Mouse (Mus musculus) small intestine, adult 2 months (tissue): ENCODE results near the gene Aldh4a1. TPM values are rescaled to one million over a fixed set of nuclear protein-coding genes. Genes with fewer than 3 reads are reported as not detected.

ENCODE experiments used
- H3K27ac ChIP-seq: fragments of 200-500 bp; 2 replicates; pipeline ENCODE4 v1.5.1; 2012; ENCODE audit warnings: low read depth, low read length, control low read depth, inconsistent platforms; ENCODE audit not compliant: insufficient read depth
- H3K27me3 ChIP-seq: fragments of 200-500 bp; 2 replicates; pipeline ENCODE4 v1.6.1; 2012; ENCODE audit warnings: mild to moderate bottlenecking, moderate library complexity, low read length, inconsistent platforms; ENCODE audit not compliant: control insufficient read depth, insufficient read depth
- H3K36me3 ChIP-seq: fragments of 200-500 bp; 2 replicates; pipeline ENCODE4 v1.6.1; 2012; ENCODE audit warnings: mild to moderate bottlenecking, low read length, control low read depth, inconsistent platforms; ENCODE audit not compliant: control insufficient read depth, insufficient read depth
- H3K4me1 ChIP-seq: fragments of 200-500 bp; 2 replicates; pipeline ENCODE4 v1.6.1; 2012; ENCODE audit warnings: low read length, inconsistent platforms, mixed read lengths; ENCODE audit not compliant: control insufficient read depth, insufficient read depth, insufficient read length
- H3K4me3 ChIP-seq: fragments of 200-500 bp; 2 replicates; pipeline ENCODE4 v1.5.1; 2012; ENCODE audit warnings: low read depth, mild to moderate bottlenecking, control low read depth, inconsistent platforms, low read length, moderate library complexity
- CTCF ChIP-seq: fragments of 200-500 bp; IDR thresholded peaks from 2 replicates; pipeline ENCODE4 v1.5.1; 2012; ENCODE audit warnings: low read depth, mild to moderate bottlenecking, control low read depth, inconsistent platforms, low read length, moderate library complexity, mixed read lengths; ENCODE audit not compliant: insufficient replicate concordance, insufficient read length; ENCODE audit errors: extremely low read depth
- POLR2A ChIP-seq: fragments of 200-500 bp; IDR thresholded peaks from 2 replicates; pipeline ENCODE4 v1.6.1; 2012; ENCODE audit warnings: low read depth, mild to moderate bottlenecking, control low read depth, inconsistent platforms, low read length, moderate library complexity
- WGBS: fragments of 180-500 bp; shearing (Covaris S2); methylation state at CpG from one replicate; pipeline ENCODE4 v1.1.7; 2018; 5-methylcytosine and 5-hydroxymethylcytosine counted together
- polyA plus RNA-seq: library from polyadenylated mRNA; depleted of rRNA; stranded (reverse); fragments of >200 nt; gene quantifications from 2 replicates; pipeline ENCODE4 v1.2.3, GENCODE M21; 2012

The Aldh4a1 gene
- polyA plus RNA-seq, 1 experiment, result 110 TPM

GRCm38 (mm10) chr4:139583629-139584245, 38.9 kb upstream of the Aldh4a1 start:
- H3K36me3 ChIP-seq, result no peaks in the 10 kb centered on the region
- H3K27ac ChIP-seq, result no peak overlapping the region
- TF ChIP-seq CTCF, result no peak
- TF ChIP-seq POLR2A, result no peak
- H3K4me1 ChIP-seq, result peaks cover 53% of the 10 kb centered on the region
- no peak overlapping the region for H3K4me3 ChIP-seq
- no peaks in the 10 kb centered on the region for H3K27me3 ChIP-seq
- WGBS, result 73% methylated on average over 11 of the region's 11 CpGs

GRCm38 (mm10) chr4:139584704-139585103, 38.0 kb upstream of the Aldh4a1 start:
- no peaks in the 10 kb centered on the region for H3K36me3 ChIP-seq
- 84% methylated on average over 11 of the region's 11 CpGs for WGBS
- H3K27me3 ChIP-seq, result no peaks in the 10 kb centered on the region
- no peak overlapping the region for H3K27ac ChIP-seq
- TF ChIP-seq CTCF, result no peak
- no peak for TF ChIP-seq POLR2A
- H3K4me1 ChIP-seq, result peaks cover 44% of the 10 kb centered on the region
- no peak overlapping the region for H3K4me3 ChIP-seq

DNA sequence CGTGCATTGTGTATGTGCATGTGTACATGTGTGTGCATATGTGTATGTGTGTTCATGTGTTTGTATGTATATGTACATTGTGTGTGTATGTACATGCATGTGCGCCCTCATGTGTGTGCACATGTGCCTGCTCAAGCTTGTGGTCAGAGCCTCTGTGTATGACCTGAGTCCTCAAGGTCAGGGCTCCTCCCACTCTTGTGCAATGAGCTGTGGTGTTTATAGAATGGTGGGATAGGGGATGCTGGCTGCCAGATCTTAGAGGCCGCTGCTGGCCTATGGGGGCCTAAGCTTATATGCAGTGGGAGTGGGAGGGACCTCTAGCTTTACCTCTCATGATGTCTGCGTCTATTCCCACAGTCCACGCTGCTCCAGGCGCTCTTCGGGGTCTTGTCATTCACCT, 37.0 kb upstream of the Aldh4a1 start:
- Histone ChIP-seq H3K4me1 (peaks cover 38% of the 10 kb centered on the region), H3K4me3 (no peak overlapping the region), H3K36me3 (no peaks in the 10 kb centered on the region), H3K27me3 (no peaks in the 10 kb centered on the region), H3K27ac (no peak overlapping the region)
- TF ChIP-seq POLR2A (no peak), CTCF (no peak)
- 87% methylated on average over 7 of the region's 7 CpGs for WGBS

DNA sequence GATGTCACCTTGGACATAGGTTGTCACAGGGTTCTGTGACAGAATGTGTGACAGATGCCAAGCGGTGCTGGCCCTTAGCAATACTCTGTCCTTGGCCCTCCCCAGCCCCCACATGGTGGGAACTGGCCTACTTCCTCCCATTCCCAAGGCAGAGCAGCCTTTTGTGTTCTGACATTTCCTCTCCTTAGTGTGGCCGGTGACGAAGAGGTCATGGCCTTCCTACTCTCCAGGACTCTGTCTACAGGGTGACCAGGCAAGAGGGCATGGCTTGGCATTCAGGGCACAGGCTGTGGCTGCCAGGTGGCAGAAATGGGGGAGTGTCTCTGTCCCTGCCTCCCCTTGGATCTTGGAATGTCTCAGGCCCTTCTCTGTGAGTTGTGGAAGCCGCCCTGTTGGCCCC, 35.3 kb upstream of the Aldh4a1 start:
- WGBS, result 67% methylated on average over 4 of the region's 4 CpGs
- no peak overlapping the region for H3K27ac ChIP-seq
- H3K4me3 ChIP-seq, result no peak overlapping the region
- peaks cover 21% of the 10 kb centered on the region; the same call in 1 of the 2 replicates for H3K4me1 ChIP-seq
- H3K27me3 ChIP-seq, result no peaks in the 10 kb centered on the region
- H3K36me3 ChIP-seq, result no peaks in the 10 kb centered on the region
- TF ChIP-seq POLR2A, result no peak
- no peak for TF ChIP-seq CTCF

DNA sequence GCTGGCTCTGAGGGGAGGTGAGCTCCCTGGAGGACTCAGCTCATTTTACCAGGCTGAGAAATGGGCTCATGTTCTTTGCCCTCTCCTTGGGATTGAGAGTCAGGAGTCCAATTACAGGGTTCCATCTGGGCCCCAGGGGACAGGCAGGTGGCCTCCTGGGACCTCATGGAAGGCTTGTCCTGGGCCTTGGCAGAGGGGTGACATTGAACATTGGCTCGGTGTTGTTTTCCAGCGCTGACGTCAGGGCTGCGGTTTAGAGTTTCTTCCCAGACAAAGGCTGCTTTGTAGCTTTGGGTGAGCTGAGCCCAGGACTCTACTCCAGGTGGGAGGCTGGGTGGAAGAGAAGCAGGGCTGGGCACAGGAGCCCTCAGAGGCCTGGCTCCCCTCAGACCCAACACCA, 34.9 kb upstream of the Aldh4a1 start:
- no peaks in the 10 kb centered on the region for H3K36me3 ChIP-seq
- peaks cover 19% of the 10 kb centered on the region; the same call in 1 of the 2 replicates for H3K4me1 ChIP-seq
- TF ChIP-seq POLR2A (no peak), CTCF (no peak)
- H3K27ac ChIP-seq, result no peak overlapping the region
- no peak overlapping the region for H3K4me3 ChIP-seq
- H3K27me3 ChIP-seq, result no peaks in the 10 kb centered on the region
- 36% methylated on average over 4 of the region's 4 CpGs for WGBS

- 58% methylated on average over 5 of the region's 5 CpGs for WGBS
- H3K27me3 ChIP-seq, result no peaks in the 10 kb centered on the region
- peaks cover 18% of the 10 kb centered on the region; the same call in 1 of the 2 replicates for H3K4me1 ChIP-seq
- no peak overlapping the region for H3K27ac ChIP-seq
- no peak for TF ChIP-seq CTCF
- no peak for TF ChIP-seq POLR2A
- H3K4me3 ChIP-seq, result no peak overlapping the region
- no peaks in the 10 kb centered on the region for H3K36me3 ChIP-seq
These were observed 33.2 kb upstream of the Aldh4a1 start for GRCm38 (mm10) chr4:139589351-139590027.

DNA sequence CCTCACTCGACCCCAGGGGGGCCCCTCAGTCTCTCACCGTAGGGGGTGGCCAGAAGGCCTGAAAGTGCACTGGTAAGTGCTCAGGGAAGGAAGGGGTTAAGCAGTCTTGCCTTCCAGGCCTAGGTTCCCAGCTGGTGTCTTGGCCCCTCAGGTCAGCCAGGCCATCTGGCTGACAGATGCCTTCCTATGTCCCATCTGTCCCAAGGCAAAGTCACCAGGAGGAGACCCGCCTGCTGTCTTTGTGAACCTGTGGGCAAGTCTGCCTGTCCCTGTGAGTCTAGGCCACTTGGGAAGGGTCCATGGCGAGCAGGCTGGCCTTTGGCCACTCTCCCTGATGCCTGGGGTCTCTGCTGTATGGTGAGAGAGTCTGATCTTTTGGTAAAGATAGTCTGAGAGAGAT, 32.2 kb upstream of the Aldh4a1 start:
- Histone ChIP-seq H3K4me1 (peaks cover 17% of the 10 kb centered on the region; the same call in 1 of the 2 replicates), H3K36me3 (no peaks in the 10 kb centered on the region), H3K27ac (no peak overlapping the region), H3K27me3 (no peaks in the 10 kb centered on the region), H3K4me3 (no peak overlapping the region)
- 72% methylated on average over 4 of the region's 4 CpGs for WGBS
- TF ChIP-seq CTCF (no peak), POLR2A (no peak)

GRCm38 (mm10) chr4:139592895-139593294, 29.8 kb upstream of the Aldh4a1 start:
- TF ChIP-seq POLR2A (no peak), CTCF (no peak)
- no peak overlapping the region for H3K27ac ChIP-seq
- H3K36me3 ChIP-seq, result no peaks in the 10 kb centered on the region
- no peak overlapping the region for H3K4me3 ChIP-seq
- WGBS, result 65% methylated on average over 7 of the region's 7 CpGs
- H3K27me3 ChIP-seq, result no peaks in the 10 kb centered on the region
- peaks cover 13% of the 10 kb centered on the region for H3K4me1 ChIP-seq
